Mouse (Mus musculus): ENCODE results near the gene Rsf1. TPM values are rescaled to one million over a fixed set of nuclear protein-coding genes. Genes with fewer than 3 reads are reported as not detected.
A peak's percentile ranks its signal among the peaks of the same experiment; 100 is the strongest.

Gene Rsf1
- polyA plus RNA-seq, 1 experiment = 4.6 TPM

DNA sequence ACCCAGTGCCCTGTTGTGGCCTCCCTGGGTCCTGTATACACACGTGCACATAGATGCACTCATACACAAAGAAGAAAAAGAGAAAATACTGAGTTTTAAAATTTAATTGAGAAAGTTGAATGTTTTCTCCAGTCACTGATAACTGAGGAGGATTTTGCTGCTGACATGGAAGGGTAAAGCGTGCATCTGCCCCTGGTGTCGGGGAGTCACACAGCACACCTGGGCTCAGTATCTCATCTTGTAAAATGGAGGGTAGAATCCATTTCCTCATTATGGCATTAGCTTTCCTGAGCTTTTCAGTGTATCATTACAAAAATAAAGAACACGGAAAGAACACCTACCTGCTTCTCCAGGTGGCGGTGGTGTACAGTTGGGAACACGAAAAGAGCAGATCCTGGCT is 145.7 kb downstream of the Rsf1 start:
- peak overlapping the region; percentile 98 for H3K27ac ChIP-seq (ENCODE audit: control insufficient read depth, insufficient read depth, low read length)
- peaks cover 53% of the 10 kb centered on the region for H3K36me3 ChIP-seq (ENCODE audit: control insufficient read depth, insufficient read depth, low read length)
- no peaks in the 10 kb centered on the region for H3K27me3 ChIP-seq (ENCODE audit: control insufficient read depth, insufficient read depth, low read length)
- no peak for DNase-seq
- 55% methylated on average over 6 of the region's 6 CpGs for whole genome bisulfite sequencing
- peaks cover 47% of the 10 kb centered on the region for H3K4me1 ChIP-seq (replicated peaks; ENCODE audit: control insufficient read depth, insufficient read depth, low read length)
- TF ChIP-seq POLR2A (IDR thresholded peaks at IDR 0.05; ENCODE audit: control insufficient read depth, extremely low read depth, insufficient read depth, low read length, poor library complexity) = no peak
- TF ChIP-seq CTCF (IDR thresholded peaks at IDR 0.05; ENCODE audit: borderline replicate concordance, control insufficient read depth, extremely low read depth, insufficient read depth, low read length, poor library complexity) = no peak
- H3K4me3 ChIP-seq (ENCODE audit: control insufficient read depth, insufficient read depth, low read length) = no peak overlapping the region

DNA sequence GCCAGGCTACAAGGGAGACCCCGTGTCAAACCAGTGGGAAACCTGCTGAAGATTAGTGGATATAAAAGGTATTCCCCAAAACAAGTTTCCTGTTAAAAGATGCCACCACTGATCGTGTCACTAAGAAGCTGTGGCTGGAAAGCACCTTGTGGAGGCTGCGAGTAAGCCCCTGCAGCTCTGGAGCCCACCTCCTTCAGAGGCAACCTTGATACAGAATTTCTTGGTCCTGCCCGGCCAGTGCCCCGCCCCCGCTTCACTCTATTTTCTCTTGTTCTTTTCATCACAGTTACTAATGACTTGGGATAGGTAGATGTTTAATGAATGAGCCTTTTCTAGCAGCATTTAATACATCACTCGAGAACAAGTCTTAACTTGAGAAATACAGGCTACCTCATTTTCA is 146.4 kb downstream of the Rsf1 start:
- Histone ChIP-seq H3K4me3 (ENCODE audit: control insufficient read depth, insufficient read depth, low read length) (peak overlapping the region; percentile 5; the same call in 1 of the 2 replicates), H3K36me3 (ENCODE audit: control insufficient read depth, insufficient read depth, low read length) (peaks cover 53% of the 10 kb centered on the region), H3K27ac (ENCODE audit: control insufficient read depth, insufficient read depth, low read length) (peak overlapping the region; percentile 98), H3K27me3 (ENCODE audit: control insufficient read depth, insufficient read depth, low read length) (no peaks in the 10 kb centered on the region), H3K4me1 (replicated peaks; ENCODE audit: control insufficient read depth, insufficient read depth, low read length) (peaks cover 49% of the 10 kb centered on the region)
- whole genome bisulfite sequencing = 58% methylated on average over 7 of the region's 7 CpGs
- TF ChIP-seq POLR2A (IDR thresholded peaks at IDR 0.05; ENCODE audit: control insufficient read depth, extremely low read depth, insufficient read depth, low read length, poor library complexity) = no peak
- no peak for TF ChIP-seq CTCF (IDR thresholded peaks at IDR 0.05; ENCODE audit: borderline replicate concordance, control insufficient read depth, extremely low read depth, insufficient read depth, low read length, poor library complexity)
- DNase-seq = no peak

GRCm38 (mm10) chr7:97726778-97727177 is 147.1 kb downstream of the Rsf1 start:
- TF ChIP-seq POLR2A (IDR thresholded peaks at IDR 0.05; ENCODE audit: control insufficient read depth, extremely low read depth, insufficient read depth, low read length, poor library complexity) = no peak
- TF ChIP-seq CTCF (IDR thresholded peaks at IDR 0.05; ENCODE audit: borderline replicate concordance, control insufficient read depth, extremely low read depth, insufficient read depth, low read length, poor library complexity) = no peak
- Histone ChIP-seq H3K27ac (ENCODE audit: control insufficient read depth, insufficient read depth, low read length) (peak overlapping the region; percentile 98), H3K4me1 (replicated peaks; ENCODE audit: control insufficient read depth, insufficient read depth, low read length) (peaks cover 52% of the 10 kb centered on the region), H3K27me3 (ENCODE audit: control insufficient read depth, insufficient read depth, low read length) (no peaks in the 10 kb centered on the region), H3K36me3 (ENCODE audit: control insufficient read depth, insufficient read depth, low read length) (peaks cover 53% of the 10 kb centered on the region), H3K4me3 (ENCODE audit: control insufficient read depth, insufficient read depth, low read length) (peak overlapping the region; percentile 24; the same call in 1 of the 2 replicates)
- no peak for DNase-seq
- WGBS = 12% methylated on average over 7 of the region's 7 CpGs

- H3K4me1 ChIP-seq (replicated peaks; ENCODE audit: control insufficient read depth, insufficient read depth, low read length) = peaks cover 50% of the 10 kb centered on the region
- H3K27me3 ChIP-seq (ENCODE audit: control insufficient read depth, insufficient read depth, low read length) = no peaks in the 10 kb centered on the region
- WGBS = 57% methylated on average over 14 of the region's 14 CpGs
- peak overlapping the region; percentile 99 for H3K27ac ChIP-seq (ENCODE audit: control insufficient read depth, insufficient read depth, low read length)
- peak overlapping the region; percentile 54 for H3K4me3 ChIP-seq (ENCODE audit: control insufficient read depth, insufficient read depth, low read length)
- no peak for DNase-seq
- peaks cover 52% of the 10 kb centered on the region for H3K36me3 ChIP-seq (ENCODE audit: control insufficient read depth, insufficient read depth, low read length)
- TF ChIP-seq POLR2A (IDR thresholded peaks at IDR 0.05; ENCODE audit: control insufficient read depth, extremely low read depth, insufficient read depth, low read length, poor library complexity) = no peak
- no peak for TF ChIP-seq CTCF (IDR thresholded peaks at IDR 0.05; ENCODE audit: borderline replicate concordance, control insufficient read depth, extremely low read depth, insufficient read depth, low read length, poor library complexity)
These were observed 149.3 kb downstream of the Rsf1 start for GRCm38 (mm10) chr7:97728666-97729614.

- TF ChIP-seq POLR2A (IDR thresholded peaks at IDR 0.05; ENCODE audit: control insufficient read depth, extremely low read depth, insufficient read depth, low read length, poor library complexity) = no peak
- TF ChIP-seq CTCF (IDR thresholded peaks at IDR 0.05; ENCODE audit: borderline replicate concordance, control insufficient read depth, extremely low read depth, insufficient read depth, low read length, poor library complexity) = no peak
- Histone ChIP-seq H3K4me3 (ENCODE audit: control insufficient read depth, insufficient read depth, low read length) (peak overlapping the region; percentile 12), H3K27ac (ENCODE audit: control insufficient read depth, insufficient read depth, low read length) (peak overlapping the region; percentile 99), H3K4me1 (replicated peaks; ENCODE audit: control insufficient read depth, insufficient read depth, low read length) (peaks cover 43% of the 10 kb centered on the region), H3K36me3 (ENCODE audit: control insufficient read depth, insufficient read depth, low read length) (peaks cover 48% of the 10 kb centered on the region), H3K27me3 (ENCODE audit: control insufficient read depth, insufficient read depth, low read length) (no peaks in the 10 kb centered on the region)
- WGBS = 41% methylated on average over 3 of the region's 3 CpGs
- peak; percentile 63 for DNase-seq
These were observed 150.7 kb downstream of the Rsf1 start for GRCm38 (mm10) chr7:97730427-97730826.

DNA sequence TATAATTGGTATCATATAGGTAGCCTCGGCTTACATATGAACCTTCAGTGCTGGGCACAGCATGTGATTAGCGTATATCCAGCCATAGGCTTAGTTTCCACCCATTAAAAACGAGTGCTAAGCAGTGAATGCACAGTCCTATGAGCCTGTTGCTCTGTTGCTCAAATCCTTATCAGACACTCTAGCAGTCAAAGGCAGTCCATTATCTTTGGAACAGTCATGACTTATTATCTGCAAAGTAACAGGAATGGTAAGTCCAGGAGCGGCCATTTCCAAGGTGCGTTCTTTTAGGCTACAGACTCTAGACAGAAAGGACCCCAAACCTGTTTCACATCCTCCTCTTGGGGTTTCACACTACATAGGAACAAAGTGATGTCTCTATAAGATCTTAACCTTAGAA is 153.9 kb downstream of the Rsf1 start:
- TF ChIP-seq POLR2A (IDR thresholded peaks at IDR 0.05; ENCODE audit: control insufficient read depth, extremely low read depth, insufficient read depth, low read length, poor library complexity) (no peak), CTCF (IDR thresholded peaks at IDR 0.05; ENCODE audit: borderline replicate concordance, control insufficient read depth, extremely low read depth, insufficient read depth, low read length, poor library complexity) (no peak)
- Histone ChIP-seq H3K27ac (ENCODE audit: control insufficient read depth, insufficient read depth, low read length) (peak overlapping the region; percentile 95), H3K27me3 (ENCODE audit: control insufficient read depth, insufficient read depth, low read length) (no peaks in the 10 kb centered on the region), H3K4me1 (replicated peaks; ENCODE audit: control insufficient read depth, insufficient read depth, low read length) (peaks cover 26% of the 10 kb centered on the region), H3K36me3 (ENCODE audit: control insufficient read depth, insufficient read depth, low read length) (peaks cover 24% of the 10 kb centered on the region), H3K4me3 (ENCODE audit: control insufficient read depth, insufficient read depth, low read length) (peak overlapping the region; percentile 25)
- WGBS = 58% methylated on average over 5 of the region's 5 CpGs
- DNase-seq = no peak
